13 mouse cellular contexts compared by ENCODE assay signal in genomic region chr1:64300951-64301529, GRCm38 (mm10).
DNase-seq lines count a peak whose midpoint lies in the region; ATAC-seq and TF ChIP-seq lines count a peak whose summit lies in the region.
"Had no signal": no experiment of that assay in that cellular context is flagged by ENCODE, and none has a peak within 500 bp of the region (broad histone marks: within the 10 kb centered on the region; RNA-seq: fewer than 3 reads in every experiment).

No protein-coding gene starts in this region.

- 0 out of 2 replicates have a peak, but pooled peaks have one; percentile 7 for ATAC-seq in liver, embryonic 11.5 days (replicated peaks; ENCODE audit: low FRiP score)
- ATAC-seq in heart, postnatal 0 days (ENCODE audit: insufficient read depth, low read depth), result no peak
- ATAC-seq in stomach, embryonic 15.5 days (ENCODE audit: insufficient read depth, low FRiP score, low read depth), result no peak
- no peak for ATAC-seq in frontal cortex, adult (ENCODE audit: low TSS enrichment)
- no peak for ATAC-seq in erythroid progenitor cell, adult 5-6 weeks (replicated peaks; ENCODE audit: low FRiP score, poor library complexity, severe bottlenecking)

- H3K4me3 ChIP-seq in liver, embryonic 11.5 days (ENCODE audit: low read depth, low read length), result no peak overlapping the region
- H3K4me3 ChIP-seq in heart, postnatal 0 days (ENCODE audit: low read depth, low read length), result no peak overlapping the region
- H3K4me3 ChIP-seq in stomach, embryonic 15.5 days (replicated peaks), result no peak overlapping the region
- H3K4me3 ChIP-seq: embryonic facial prominence, embryonic 13.5 days; layer of hippocampus, adult 2 months; limb, embryonic 13.5 days; neural tube, embryonic 12.5 days had no signal

- H3K36me3 ChIP-seq in liver, embryonic 11.5 days (ENCODE audit: control insufficient read depth, insufficient read depth, low read length), result no peaks in the 10 kb centered on the region
- no peaks in the 10 kb centered on the region for H3K36me3 ChIP-seq in heart, postnatal 0 days (replicated peaks; ENCODE audit: control insufficient read depth, insufficient read depth, low read length)
- H3K36me3 ChIP-seq in stomach, embryonic 15.5 days, result no peaks in the 10 kb centered on the region
- H3K36me3 ChIP-seq: embryonic facial prominence, embryonic 13.5 days; limb, embryonic 13.5 days; neural tube, embryonic 12.5 days had no signal

- no peak overlapping the region for H3K27ac ChIP-seq in liver, embryonic 11.5 days (ENCODE audit: low read depth, low read length)
- H3K27ac ChIP-seq in heart, postnatal 0 days (ENCODE audit: low read depth), result peak overlapping the region; percentile 72
- peak overlapping the region; percentile 49; the same call in 1 of the 2 replicates for H3K27ac ChIP-seq in stomach, embryonic 15.5 days
- H3K27ac ChIP-seq: embryonic facial prominence, embryonic 13.5 days; neural tube, embryonic 12.5 days had no signal

- H3K4me1 ChIP-seq in liver, embryonic 11.5 days (replicated peaks; ENCODE audit: control insufficient read depth, insufficient read depth, low read length), result no peaks in the 10 kb centered on the region
- H3K4me1 ChIP-seq in heart, postnatal 0 days (ENCODE audit: control insufficient read depth, insufficient read depth), result peaks cover 14% of the 10 kb centered on the region; the same call in 1 of the 2 replicates
- peaks cover 10% of the 10 kb centered on the region for H3K4me1 ChIP-seq in stomach, embryonic 15.5 days

- H3K9ac ChIP-seq in liver, embryonic 11.5 days (ENCODE audit: low read depth, low read length), result no peak overlapping the region
- H3K9ac ChIP-seq in heart, postnatal 0 days (replicated peaks; ENCODE audit: low read depth, low read length), result no peak overlapping the region
- no peak overlapping the region for H3K9ac ChIP-seq in stomach, embryonic 15.5 days
- H3K9ac ChIP-seq: embryonic facial prominence, embryonic 13.5 days; limb, embryonic 13.5 days; neural tube, embryonic 12.5 days had no signal

- no peaks in the 10 kb centered on the region for H3K9me3 ChIP-seq in liver, embryonic 11.5 days (ENCODE audit: control insufficient read depth, low read length)
- no peaks in the 10 kb centered on the region for H3K9me3 ChIP-seq in heart, postnatal 0 days (replicated peaks; ENCODE audit: control insufficient read depth, low read length)
- H3K9me3 ChIP-seq in stomach, embryonic 15.5 days, result no peaks in the 10 kb centered on the region
- H3K9me3 ChIP-seq: embryonic facial prominence, embryonic 13.5 days; limb, embryonic 13.5 days; neural tube, embryonic 12.5 days had no signal

- TF ChIP-seq EP300 in heart, postnatal 0 days (IDR thresholded peaks at IDR 0.05; ENCODE audit: low read depth), result no peak

- no peaks in the 10 kb centered on the region for H3K27me3 ChIP-seq in liver, embryonic 11.5 days (replicated peaks; ENCODE audit: control insufficient read depth, insufficient read depth, low read length)
- no peaks in the 10 kb centered on the region for H3K27me3 ChIP-seq in heart, postnatal 0 days (ENCODE audit: control insufficient read depth, insufficient read depth, low read length)
- H3K27me3 ChIP-seq in stomach, embryonic 15.5 days (replicated peaks), result no peaks in the 10 kb centered on the region
- H3K27me3 ChIP-seq: embryonic facial prominence, embryonic 13.5 days; neural tube, embryonic 12.5 days had no signal

- H3K4me2 ChIP-seq in liver, embryonic 11.5 days, result no peak overlapping the region
- H3K4me2 ChIP-seq in heart, postnatal 0 days (ENCODE audit: low read depth, low read length), result no peak overlapping the region
- H3K4me2 ChIP-seq in stomach, embryonic 15.5 days, result no peak overlapping the region
- H3K4me2 ChIP-seq: embryonic facial prominence, embryonic 13.5 days; limb, embryonic 13.5 days; neural tube, embryonic 12.5 days had no signal

- no peak for TF ChIP-seq CTCF in heart, postnatal 0 days (IDR thresholded peaks at IDR 0.05; ENCODE audit: low read depth)

- peak; percentile 48 for DNase-seq in adrenal gland, adult 2 months
- no peak for DNase-seq in adrenal gland, adult 8-10 months
- DNase-seq in liver, embryonic 11.5 days (ENCODE audit: low spot score), result no peak
- no peak for DNase-seq in liver
- DNase-seq in heart, postnatal 0 days (ENCODE audit: low spot score), result no peak
- DNase-seq: cerebellum, adult 8-10 months had no signal

- WGBS in liver, embryonic 11.5 days, result 61% methylated on average over 8 of the region's 8 CpGs
- WGBS in heart, postnatal 0 days, result 63% methylated on average over 8 of the region's 8 CpGs
- 74% methylated on average over 8 of the region's 8 CpGs for WGBS in stomach, embryonic 15.5 days
